20 mouse cellular contexts compared by ENCODE assay signal in genomic region chr11:86657863-86658262, GRCm38 (mm10). TPM values are rescaled to one million over a fixed set of nuclear protein-coding genes. Genes with fewer than 3 reads are reported as not detected.
DNase-seq lines count a peak whose midpoint lies in the region; ATAC-seq lines count a peak whose summit lies in the region.
"Had no signal": no experiment of that assay in that cellular context is flagged by ENCODE, and none has a peak within 500 bp of the region (broad histone marks: within the 10 kb centered on the region; RNA-seq: fewer than 3 reads in every experiment).

No protein-coding gene starts in this region.

- no peak overlapping the region for H3K9ac ChIP-seq in liver, embryonic 16.5 days (ENCODE audit: low read depth, low read length)
- H3K9ac ChIP-seq: heart, embryonic 15.5 days; limb, embryonic 13.5 days had no signal

- no peak overlapping the region for H3K4me2 ChIP-seq in liver, embryonic 16.5 days (ENCODE audit: low read depth, low read length)
- H3K4me2 ChIP-seq: heart, embryonic 15.5 days; limb, embryonic 13.5 days had no signal

- H3K4me1 ChIP-seq in liver, embryonic 16.5 days (ENCODE audit: control insufficient read depth, low read depth, low read length), result peaks cover 22% of the 10 kb centered on the region
- no peaks in the 10 kb centered on the region for H3K4me1 ChIP-seq in forebrain, embryonic 10.5 days
- H3K4me1 ChIP-seq: embryonic facial prominence, embryonic 10.5 days; limb, embryonic 13.5 days had no signal

- H3K36me3 ChIP-seq in liver, embryonic 16.5 days (ENCODE audit: control insufficient read depth, insufficient read depth), result peaks cover 17% of the 10 kb centered on the region
- H3K36me3 ChIP-seq in forebrain, embryonic 10.5 days (replicated peaks), result peaks cover 33% of the 10 kb centered on the region

- no peak overlapping the region for H3K4me3 ChIP-seq in liver, embryonic 16.5 days (ENCODE audit: low read depth, low read length)
- no peak overlapping the region for H3K4me3 ChIP-seq in forebrain, embryonic 10.5 days
- H3K4me3 ChIP-seq: embryonic facial prominence, embryonic 10.5 days; heart, embryonic 15.5 days; limb, embryonic 13.5 days had no signal

- H3K9me3 ChIP-seq in liver, embryonic 16.5 days (replicated peaks; ENCODE audit: control insufficient read depth, low read length), result no peaks in the 10 kb centered on the region
- H3K9me3 ChIP-seq in forebrain, embryonic 10.5 days, result no peaks in the 10 kb centered on the region
- H3K9me3 ChIP-seq: embryonic facial prominence, embryonic 10.5 days; heart, embryonic 15.5 days; limb, embryonic 13.5 days had no signal

- H3K27me3 ChIP-seq in liver, embryonic 16.5 days (ENCODE audit: control insufficient read depth, insufficient read depth, low read depth, low read length), result no peaks in the 10 kb centered on the region
- no peaks in the 10 kb centered on the region for H3K27me3 ChIP-seq in forebrain, embryonic 10.5 days (ENCODE audit: poor library complexity, severe bottlenecking)
- H3K27me3 ChIP-seq: heart, embryonic 15.5 days; limb, embryonic 13.5 days had no signal

- DNase-seq in lung, postnatal 36 days, result peak; percentile 25
- DNase-seq in lung, postnatal 4 days, result no peak
- no peak for DNase-seq in cerebellum, adult 11-12 months
- no peak for DNase-seq in forebrain, embryonic 10.5 days (ENCODE audit: extremely low spot score, low spot score)
- no peak for DNase-seq in left cerebral cortex, adult 9 months (ENCODE audit: low spot score in 2 of 2)
- DNase-seq: adrenal gland, postnatal 36 days; cerebellum, adult 2 months; gastrocnemius, postnatal 14 days; retina, postnatal 1 day; right cerebral cortex, postnatal 4 days; thymus, postnatal 25 days had no signal

- peak; percentile 76 for ATAC-seq in erythroblast, adult 5-6 weeks (replicated peaks; ENCODE audit: low FRiP score, poor library complexity, severe bottlenecking)
- peak; percentile 57; the same call in 1 of the 2 replicates for ATAC-seq in liver, embryonic 16.5 days (ENCODE audit: low read depth)
- ATAC-seq: forebrain, embryonic 14.5 days; hindbrain, postnatal 0 days; intestine, postnatal 0 days; midbrain, embryonic 16.5 days had no signal

- peak overlapping the region; percentile 68; the same call in 1 of the 2 replicates for H3K27ac ChIP-seq in liver, embryonic 16.5 days (ENCODE audit: low read length)
- H3K27ac ChIP-seq in forebrain, embryonic 10.5 days, result no peak overlapping the region
- H3K27ac ChIP-seq: embryonic facial prominence, embryonic 10.5 days; heart, embryonic 15.5 days; hindbrain, postnatal 0 days; limb, embryonic 13.5 days had no signal

RNA-seq across cellular contexts. Expression of gene Vmp1, which starts 25.8 kb away (rescaled TPM):
- 170 and 241 TPM in 2 replicates for total RNA-seq in erythroblast, adult 5-6 weeks (2015; ENCODE audit: low replicate concordance)
- 162 and 218 TPM in 2 replicates for total RNA-seq in erythroblast, adult 5-6 weeks (2017; ENCODE audit: low replicate concordance)
- polyA plus RNA-seq in liver, embryonic 16.5 days (2015; fragmentation: Nextera tagmentation; extraction: Ambion mirVana), result 77.5 and 87.3 TPM in 2 replicates
- polyA plus RNA-seq in forebrain, embryonic 10.5 days (2016; fragmentation: Nextera tagmentation; extraction: Ambion mirVana), result 93.0 and 97.4 TPM in 2 replicates

RNA-seq across cellular contexts. Expression of gene Ptrh2, which starts 25.9 kb away (rescaled TPM):
- 6.9 and 8.8 TPM in 2 replicates for total RNA-seq in erythroblast, adult 5-6 weeks (2015; ENCODE audit: low replicate concordance)
- total RNA-seq in erythroblast, adult 5-6 weeks (2017; ENCODE audit: low replicate concordance), result 9.5 TPM in 2 replicates
- 13.3 and 13.7 TPM in 2 replicates for polyA plus RNA-seq in liver, embryonic 16.5 days (2015; fragmentation: Nextera tagmentation; extraction: Ambion mirVana)
- polyA plus RNA-seq in forebrain, embryonic 10.5 days (2016; fragmentation: Nextera tagmentation; extraction: Ambion mirVana), result 45.0 and 48.9 TPM in 2 replicates
